Mouse (Mus musculus): ENCODE data around the gene Trem1. TPM values are rescaled to one million over a fixed set of nuclear protein-coding genes. Genes with fewer than 3 reads are reported as not detected.

The Trem1 gene
- polyA plus RNA-seq, 1 experiment from 2014 or later = not detected

DNA sequence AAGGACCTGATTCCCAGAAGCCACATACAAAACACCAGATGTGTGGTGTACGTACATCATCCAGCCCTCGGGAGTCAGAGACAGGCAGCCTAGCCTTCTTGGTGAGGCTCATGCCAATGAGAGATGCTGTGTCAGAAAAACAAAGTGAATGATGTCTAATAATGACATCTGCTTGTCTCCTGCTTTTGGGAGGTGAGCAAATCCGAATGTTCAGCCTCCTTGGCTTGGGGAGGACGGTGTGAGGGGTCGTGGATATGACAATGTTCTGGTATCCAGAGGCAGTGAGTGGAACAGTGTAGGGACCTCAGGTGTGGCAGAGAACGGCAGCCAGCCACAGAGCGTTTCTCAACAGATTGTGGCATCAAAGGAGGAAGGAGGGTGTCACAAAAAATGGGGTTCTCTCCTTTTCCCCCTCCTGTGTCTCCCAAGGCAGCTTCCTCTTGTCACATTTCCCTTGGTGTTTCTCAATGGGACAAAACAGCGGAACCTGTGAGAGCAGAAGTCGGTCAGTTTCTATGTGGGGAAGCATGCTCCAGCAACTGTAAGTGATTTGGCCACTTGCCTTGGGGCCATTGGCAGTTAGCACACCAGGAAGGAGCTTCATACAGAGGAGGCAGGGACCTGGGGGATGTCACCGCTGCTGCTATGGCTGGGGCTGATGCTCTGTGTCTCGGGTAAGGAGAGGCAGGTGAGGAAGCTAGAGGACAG, 14.8 kb downstream of the Trem1 start, which contains the start of gene Trem3:
Trem3 (plus strand) TSS at position 557 of the 708 bp plus-strand sequence.
- Histone ChIP-seq H3K9me3 (no peaks in the 10 kb centered on the region), H3K36me3 (no peaks in the 10 kb centered on the region), H3K4me2 (no peak within 1 kb of the TSS), H3K27me3 (no peaks in the 10 kb centered on the region), H3K9ac (no peak within 1 kb of the TSS), H3K4me3 (no peak within 1 kb of the TSS), H3K27ac (replicated peaks) (no peak within 1 kb of the TSS), H3K4me1 (replicated peaks) (no peaks in the 10 kb centered on the region)
- no peak for ATAC-seq (ENCODE audit: low FRiP score, low read depth)
- WGBS = 84% methylated on average over 11 of the region's 11 CpGs

GRCm38 (mm10) chr17:48249039-48249438, 16.5 kb downstream of the Trem1 start:
- Histone ChIP-seq H3K9me3 (no peaks in the 10 kb centered on the region), H3K27me3 (no peaks in the 10 kb centered on the region), H3K4me3 (no peak overlapping the region), H3K4me1 (replicated peaks) (no peaks in the 10 kb centered on the region), H3K27ac (replicated peaks) (no peak overlapping the region), H3K4me2 (no peak overlapping the region), H3K36me3 (no peaks in the 10 kb centered on the region), H3K9ac (no peak overlapping the region)
- no peak for ATAC-seq (ENCODE audit: low FRiP score, low read depth)

DNA sequence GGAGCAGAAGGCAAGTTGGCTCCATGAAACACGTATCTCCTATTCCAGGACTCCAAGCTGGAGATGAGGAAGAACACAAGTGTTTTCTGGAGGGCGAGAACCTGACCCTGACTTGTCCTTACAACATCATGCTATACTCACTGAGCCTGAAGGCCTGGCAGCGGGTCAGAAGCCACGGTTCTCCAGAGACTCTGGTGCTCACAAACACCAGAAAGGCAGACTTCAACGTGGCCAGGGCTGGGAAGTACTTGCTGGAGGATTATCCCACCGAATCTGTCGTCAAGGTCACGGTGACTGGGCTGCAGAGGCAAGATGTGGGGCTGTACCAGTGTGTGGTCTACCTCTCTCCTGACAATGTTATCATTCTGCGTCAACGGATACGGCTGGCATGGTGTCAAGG, 16.9 kb downstream of the Trem1 start:
- no peak overlapping the region for H3K4me2 ChIP-seq
- H3K9ac ChIP-seq = no peak overlapping the region
- no peaks in the 10 kb centered on the region for H3K36me3 ChIP-seq
- WGBS = 88% methylated on average over 11 of the region's 11 CpGs
- no peaks in the 10 kb centered on the region for H3K27me3 ChIP-seq
- no peak overlapping the region for H3K4me3 ChIP-seq
- H3K4me1 ChIP-seq (replicated peaks) = no peaks in the 10 kb centered on the region
- no peak for ATAC-seq (ENCODE audit: low FRiP score, low read depth)
- no peak overlapping the region for H3K27ac ChIP-seq (replicated peaks)
- H3K9me3 ChIP-seq = no peaks in the 10 kb centered on the region

GRCm38 (mm10) chr17:48250631-48251030, 18.1 kb downstream of the Trem1 start:
- Histone ChIP-seq H3K27me3 (no peaks in the 10 kb centered on the region), H3K4me1 (replicated peaks) (no peaks in the 10 kb centered on the region), H3K36me3 (no peaks in the 10 kb centered on the region), H3K4me3 (no peak overlapping the region), H3K9me3 (no peaks in the 10 kb centered on the region), H3K27ac (replicated peaks) (no peak overlapping the region), H3K4me2 (no peak overlapping the region), H3K9ac (no peak overlapping the region)
- no peak for ATAC-seq (ENCODE audit: low FRiP score, low read depth)
- WGBS = 94% methylated on average over 7 of the region's 7 CpGs

GRCm38 (mm10) chr17:48256575-48256974, 24.0 kb downstream of the Trem1 start:
- H3K27me3 ChIP-seq = no peaks in the 10 kb centered on the region
- no peak for ATAC-seq (ENCODE audit: low FRiP score, low read depth)
- no peak overlapping the region for H3K27ac ChIP-seq (replicated peaks)
- no peak overlapping the region for H3K4me3 ChIP-seq
- H3K9ac ChIP-seq = no peak overlapping the region
- H3K9me3 ChIP-seq = 0 out of 2 replicates have a peak, but pooled peaks cover 11% of the 10 kb centered on the region
- no peaks in the 10 kb centered on the region for H3K4me1 ChIP-seq (replicated peaks)
- no peak overlapping the region for H3K4me2 ChIP-seq
- no peaks in the 10 kb centered on the region for H3K36me3 ChIP-seq

- Histone ChIP-seq H3K9me3 (0 out of 2 replicates have a peak, but pooled peaks cover 11% of the 10 kb centered on the region), H3K4me2 (no peak overlapping the region), H3K36me3 (no peaks in the 10 kb centered on the region), H3K4me3 (no peak overlapping the region), H3K27me3 (no peaks in the 10 kb centered on the region), H3K9ac (no peak overlapping the region), H3K4me1 (replicated peaks) (no peaks in the 10 kb centered on the region), H3K27ac (replicated peaks) (no peak overlapping the region)
- no peak for ATAC-seq (ENCODE audit: low FRiP score, low read depth)
- 79% methylated on average over 2 of the region's 2 CpGs for WGBS
These were observed 29.3 kb downstream of the Trem1 start for GRCm38 (mm10) chr17:48261868-48262267.

DNA sequence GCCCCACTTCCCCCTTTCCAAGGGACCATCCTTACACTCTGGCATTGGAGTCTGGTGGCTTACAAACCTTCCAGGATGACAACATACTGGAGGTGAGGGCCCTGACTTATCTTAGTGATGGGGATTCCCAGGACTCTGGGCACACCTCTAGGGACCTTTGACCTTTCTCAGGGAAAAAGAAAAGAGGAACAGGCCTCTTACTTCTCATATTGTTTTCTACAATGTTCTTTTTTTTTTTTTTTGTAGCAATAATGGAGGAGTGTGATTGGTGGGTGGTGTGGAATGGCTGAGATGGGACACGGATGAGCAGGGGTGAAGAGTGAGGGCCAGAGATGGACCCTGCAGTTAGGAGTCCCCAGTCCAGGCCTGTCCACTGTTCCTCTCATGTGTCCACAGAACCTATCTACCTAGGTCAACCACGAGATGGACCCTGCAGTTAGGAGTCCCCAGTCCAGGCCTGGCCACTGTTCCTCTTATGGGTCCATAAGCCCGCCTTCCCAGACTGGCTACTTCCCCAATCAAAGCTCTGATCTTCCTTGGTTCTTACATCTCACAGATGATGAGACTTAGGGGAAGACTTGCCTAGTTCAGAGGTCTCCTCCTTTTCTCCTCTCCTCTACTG, 31.3 kb downstream of the Trem1 start, which contains the start of gene Treml4:
Treml4 (plus strand) TSS at position 555 of the 622 bp plus-strand sequence.
- WGBS = 80% methylated on average over 3 of the region's 3 CpGs
- H3K9ac ChIP-seq = no peak within 1 kb of the TSS
- H3K4me1 ChIP-seq (replicated peaks) = no peaks in the 10 kb centered on the region
- no peak for ATAC-seq (ENCODE audit: low FRiP score, low read depth)
- H3K9me3 ChIP-seq = 0 out of 2 replicates have a peak, but pooled peaks cover 11% of the 10 kb centered on the region
- H3K36me3 ChIP-seq = no peaks in the 10 kb centered on the region
- H3K27me3 ChIP-seq = no peaks in the 10 kb centered on the region
- H3K27ac ChIP-seq (replicated peaks) = no peak within 1 kb of the TSS
- H3K4me2 ChIP-seq = no peak within 1 kb of the TSS
- no peak within 1 kb of the TSS for H3K4me3 ChIP-seq

GRCm38 (mm10) chr17:48264662-48265061, 32.1 kb downstream of the Trem1 start:
- no peak overlapping the region for H3K9ac ChIP-seq
- no peak overlapping the region for H3K4me2 ChIP-seq
- H3K36me3 ChIP-seq = no peaks in the 10 kb centered on the region
- H3K4me1 ChIP-seq (replicated peaks) = no peaks in the 10 kb centered on the region
- 0 out of 2 replicates have a peak, but pooled peaks cover 5% of the 10 kb centered on the region for H3K9me3 ChIP-seq
- no peak overlapping the region for H3K27ac ChIP-seq (replicated peaks)
- no peaks in the 10 kb centered on the region for H3K27me3 ChIP-seq
- H3K4me3 ChIP-seq = no peak overlapping the region
- WGBS = 92% methylated on average over 7 of the region's 7 CpGs
- ATAC-seq (ENCODE audit: low FRiP score, low read depth) = no peak

DNA sequence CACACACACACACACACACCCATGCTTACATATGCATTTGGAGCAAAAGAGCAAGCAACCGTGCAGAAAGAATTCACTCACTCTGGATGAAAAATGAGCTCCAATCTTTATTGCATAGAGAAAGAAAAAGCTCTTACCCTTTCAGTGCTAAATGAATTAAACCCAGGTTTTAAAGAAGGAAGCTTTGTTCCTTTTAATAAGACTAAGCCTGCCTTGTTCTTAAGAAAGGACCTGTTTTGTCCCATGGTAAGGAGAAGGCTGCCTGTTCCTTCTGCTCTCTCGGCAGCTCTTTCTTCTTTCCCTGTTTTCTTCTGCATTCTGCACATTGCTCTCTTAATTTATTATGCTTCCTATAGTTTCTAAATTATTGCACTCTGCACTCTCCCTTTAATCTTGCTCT, 33.6 kb downstream of the Trem1 start:
- H3K9ac ChIP-seq = no peak overlapping the region
- WGBS = 15% methylated on average over 2 of the region's 2 CpGs

DNA sequence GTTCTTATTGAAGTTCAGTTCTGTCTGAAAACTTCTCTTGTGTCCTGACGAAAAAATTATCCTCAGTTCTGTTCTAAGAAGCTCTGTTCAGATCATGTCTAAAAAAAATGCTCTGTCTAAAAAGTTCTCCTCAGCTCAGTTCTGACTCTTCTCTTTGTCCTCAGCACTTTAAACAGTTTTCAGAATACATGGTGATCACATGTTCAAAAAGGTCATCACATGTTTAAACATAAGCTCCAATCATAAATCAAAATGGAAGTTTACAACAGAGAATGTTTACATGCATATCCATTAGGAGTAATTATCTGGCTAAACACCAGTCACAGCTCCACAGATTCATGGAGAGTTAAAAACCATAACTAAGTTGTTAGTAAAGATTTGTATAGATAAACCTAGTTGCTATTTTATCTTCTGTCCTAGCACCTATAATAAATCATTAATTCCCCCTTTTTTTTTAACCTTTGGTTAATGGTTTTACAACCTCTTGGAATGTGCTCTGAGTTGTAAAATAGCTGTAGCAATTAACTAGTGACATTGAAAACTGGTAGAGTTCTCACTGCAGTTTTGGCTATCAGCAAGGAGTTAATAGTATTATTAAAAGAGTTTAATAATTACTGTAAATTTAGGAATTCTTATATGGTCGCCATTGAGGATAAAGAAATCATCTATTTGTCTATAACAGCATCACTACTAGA, 34.2 kb downstream of the Trem1 start:
- H3K27me3 ChIP-seq = no peaks in the 10 kb centered on the region
- no peak overlapping the region for H3K27ac ChIP-seq (replicated peaks)
- WGBS = 47% methylated on average over 2 of the region's 2 CpGs
- H3K4me3 ChIP-seq = no peak overlapping the region
- H3K4me1 ChIP-seq (replicated peaks) = no peaks in the 10 kb centered on the region
- H3K9me3 ChIP-seq = no peaks in the 10 kb centered on the region
- H3K36me3 ChIP-seq = no peaks in the 10 kb centered on the region
- no peak for ATAC-seq (ENCODE audit: low FRiP score, low read depth)
- H3K9ac ChIP-seq = no peak overlapping the region
- H3K4me2 ChIP-seq = no peak overlapping the region

More for the DNA sequence above, 33.6 kb downstream of the Trem1 start:
- H3K27me3 ChIP-seq = no peaks in the 10 kb centered on the region
- no peaks in the 10 kb centered on the region for H3K4me1 ChIP-seq (replicated peaks)
- no peak overlapping the region for H3K4me2 ChIP-seq
- no peaks in the 10 kb centered on the region for H3K9me3 ChIP-seq
- no peak overlapping the region for H3K27ac ChIP-seq (replicated peaks)
- H3K36me3 ChIP-seq = no peaks in the 10 kb centered on the region
- ATAC-seq (ENCODE audit: low FRiP score, low read depth) = no peak
- H3K4me3 ChIP-seq = no peak overlapping the region

GRCm38 (mm10) chr17:48267591-48267990, 35.0 kb downstream of the Trem1 start:
- ATAC-seq (ENCODE audit: low FRiP score, low read depth) = no peak
- Histone ChIP-seq H3K4me3 (no peak overlapping the region), H3K36me3 (no peaks in the 10 kb centered on the region), H3K4me1 (replicated peaks) (no peaks in the 10 kb centered on the region), H3K27ac (replicated peaks) (no peak overlapping the region), H3K9ac (no peak overlapping the region), H3K9me3 (no peaks in the 10 kb centered on the region), H3K4me2 (no peak overlapping the region), H3K27me3 (no peaks in the 10 kb centered on the region)
- 94% methylated on average over 1 of the region's 1 CpGs for WGBS

GRCm38 (mm10) chr17:48268276-48268675, 35.7 kb downstream of the Trem1 start:
- Histone ChIP-seq H3K9ac (no peak overlapping the region), H3K4me2 (no peak overlapping the region), H3K27me3 (no peaks in the 10 kb centered on the region), H3K36me3 (no peaks in the 10 kb centered on the region), H3K4me1 (replicated peaks) (no peaks in the 10 kb centered on the region), H3K4me3 (no peak overlapping the region), H3K9me3 (no peaks in the 10 kb centered on the region), H3K27ac (replicated peaks) (no peak overlapping the region)
- ATAC-seq (ENCODE audit: low FRiP score, low read depth) = no peak

All from hindbrain, embryonic 15.5 days (tissue).